Comparison of ENCODE assay signal across 12 mouse cellular contexts in the genomic region with DNA sequence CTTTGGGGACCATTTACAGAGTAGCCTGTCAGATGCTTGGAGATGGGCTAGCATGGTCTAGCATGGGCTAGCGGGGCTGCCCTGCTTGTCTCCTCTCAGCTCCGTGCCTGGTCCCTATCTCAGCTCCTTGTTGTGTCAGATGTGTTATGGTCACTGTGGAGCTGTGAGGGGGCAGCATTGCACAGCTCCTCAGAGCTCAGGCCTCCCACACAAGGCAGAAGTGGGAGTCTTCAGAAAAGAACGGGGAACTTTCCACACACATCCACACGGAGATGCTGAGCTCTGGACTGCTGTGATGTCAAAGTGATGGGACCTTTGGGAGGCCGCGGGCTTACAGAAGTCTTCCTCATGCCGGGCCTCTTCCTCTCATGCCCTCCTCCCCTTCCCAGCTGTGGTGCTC.
A peak's percentile ranks its signal among the peaks of the same experiment; 100 is the strongest.
DNase-seq lines count a peak whose midpoint lies in the region; ATAC-seq and TF ChIP-seq lines count a peak whose summit lies in the region.
"Had no signal": no experiment of that assay in that cellular context is flagged by ENCODE, and none has a peak within 500 bp of the region (broad histone marks: within the 10 kb centered on the region; RNA-seq: fewer than 3 reads in every experiment).

No protein-coding gene starts in this region.

- peaks cover 25% of the 10 kb centered on the region for H3K36me3 ChIP-seq in heart, embryonic 12.5 days
- H3K36me3 ChIP-seq in liver, embryonic 13.5 days: 0 out of 2 replicates have a peak, but pooled peaks cover 11% of the 10 kb centered on the region
- H3K36me3 ChIP-seq in liver, embryonic 11.5 days (ENCODE audit: control insufficient read depth, insufficient read depth, low read length): no peaks in the 10 kb centered on the region
- H3K36me3 ChIP-seq in embryonic facial prominence, embryonic 12.5 days: peaks cover 5% of the 10 kb centered on the region; the same call in 1 of the 2 replicates
- peaks cover 14% of the 10 kb centered on the region; the same call in 1 of the 2 replicates for H3K36me3 ChIP-seq in limb, embryonic 14.5 days (ENCODE audit: control insufficient read depth, insufficient read depth, low read length)

- no peak for TF ChIP-seq POLR2A in limb, embryonic 14.5 days (IDR thresholded peaks at IDR 0.05; ENCODE audit: borderline replicate concordance, extremely low read depth, insufficient read depth, insufficient read length)

- DNase-seq in heart, adult 11 months: peak; percentile 97
- DNase-seq in liver, embryonic 13.5 days: no peak
- DNase-seq in liver, embryonic 11.5 days (ENCODE audit: low spot score): no peak
- DNase-seq in limb, embryonic 14.5 days (ENCODE audit: low spot score): no peak
- no peak for DNase-seq in cerebellum, postnatal 14 days
- DNase-seq in cerebellum, adult 11 months: no peak
- DNase-seq: adrenal gland, adult 8-10 months; cerebellum, adult 9-10 months had no signal

- ATAC-seq in heart, embryonic 12.5 days (ENCODE audit: insufficient number of reproducible peaks, low FRiP score): no peak
- no peak for ATAC-seq in liver, embryonic 13.5 days (ENCODE audit: low read depth)
- ATAC-seq in liver, embryonic 11.5 days (replicated peaks; ENCODE audit: low FRiP score): no peak
- ATAC-seq in embryonic facial prominence, embryonic 12.5 days (ENCODE audit: insufficient number of reproducible peaks, insufficient read depth, low FRiP score, low TSS enrichment): no peak
- ATAC-seq in limb, embryonic 14.5 days (ENCODE audit: low FRiP score, low read depth): no peak
- ATAC-seq: hindbrain, embryonic 16.5 days had no signal

- H3K27me3 ChIP-seq in heart, embryonic 12.5 days (replicated peaks): no peaks in the 10 kb centered on the region
- H3K27me3 ChIP-seq in liver, embryonic 13.5 days: no peaks in the 10 kb centered on the region
- H3K27me3 ChIP-seq in liver, embryonic 11.5 days (replicated peaks; ENCODE audit: control insufficient read depth, insufficient read depth, low read length): no peaks in the 10 kb centered on the region
- no peaks in the 10 kb centered on the region for H3K27me3 ChIP-seq in embryonic facial prominence, embryonic 12.5 days
- no peaks in the 10 kb centered on the region for H3K27me3 ChIP-seq in limb, embryonic 14.5 days (ENCODE audit: control insufficient read depth, insufficient read depth, low read length)
- H3K27me3 ChIP-seq: embryonic facial prominence, embryonic 13.5 days had no signal

- H3K4me1 ChIP-seq in heart, embryonic 12.5 days (replicated peaks): peaks cover 40% of the 10 kb centered on the region
- H3K4me1 ChIP-seq in liver, embryonic 13.5 days (replicated peaks): peaks cover 33% of the 10 kb centered on the region
- H3K4me1 ChIP-seq in liver, embryonic 11.5 days (replicated peaks; ENCODE audit: control insufficient read depth, insufficient read depth, low read length): peaks cover 3% of the 10 kb centered on the region; the same call in 1 of the 2 replicates
- H3K4me1 ChIP-seq in embryonic facial prominence, embryonic 12.5 days: peaks cover 28% of the 10 kb centered on the region
- H3K4me1 ChIP-seq in limb, embryonic 14.5 days (ENCODE audit: control insufficient read depth, insufficient read depth, low read length): peaks cover 12% of the 10 kb centered on the region

- H3K9me3 ChIP-seq in heart, embryonic 12.5 days (replicated peaks): no peaks in the 10 kb centered on the region
- H3K9me3 ChIP-seq in liver, embryonic 13.5 days (replicated peaks): no peaks in the 10 kb centered on the region
- no peaks in the 10 kb centered on the region for H3K9me3 ChIP-seq in liver, embryonic 11.5 days (ENCODE audit: control insufficient read depth, low read length)
- H3K9me3 ChIP-seq in embryonic facial prominence, embryonic 12.5 days: no peaks in the 10 kb centered on the region
- no peaks in the 10 kb centered on the region for H3K9me3 ChIP-seq in limb, embryonic 14.5 days (ENCODE audit: control insufficient read depth, low read length)
- H3K9me3 ChIP-seq: embryonic facial prominence, embryonic 13.5 days had no signal

- no peak overlapping the region for H3K27ac ChIP-seq in heart, embryonic 12.5 days (ENCODE audit: poor library complexity, severe bottlenecking)
- peak overlapping the region; percentile 48 for H3K27ac ChIP-seq in liver, embryonic 13.5 days
- no peak overlapping the region for H3K27ac ChIP-seq in liver, embryonic 11.5 days (ENCODE audit: low read depth, low read length)
- 0 out of 2 replicates have a peak overlapping the region, but pooled peaks have one; percentile 30 for H3K27ac ChIP-seq in embryonic facial prominence, embryonic 12.5 days
- H3K27ac ChIP-seq in limb, embryonic 14.5 days (replicated peaks; ENCODE audit: low read depth, low read length): 0 out of 2 replicates have a peak overlapping the region, but pooled peaks have one; percentile 14
- H3K27ac ChIP-seq: embryonic facial prominence, embryonic 13.5 days had no signal

- WGBS in heart, embryonic 12.5 days: 85% methylated on average over 7 of the region's 7 CpGs
- 76% methylated on average over 7 of the region's 7 CpGs for WGBS in liver, embryonic 13.5 days (ENCODE audit: insufficient replicate concordance)
- WGBS in liver, embryonic 11.5 days: 85% methylated on average over 7 of the region's 7 CpGs
- whole genome bisulfite sequencing in embryonic facial prominence, embryonic 12.5 days: 74% methylated on average over 7 of the region's 7 CpGs
- WGBS in limb, embryonic 14.5 days: 78% methylated on average over 7 of the region's 7 CpGs

- H3K4me3 ChIP-seq in heart, embryonic 12.5 days: no peak overlapping the region
- H3K4me3 ChIP-seq in liver, embryonic 13.5 days (replicated peaks): no peak overlapping the region
- H3K4me3 ChIP-seq in liver, embryonic 11.5 days (ENCODE audit: low read depth, low read length): no peak overlapping the region
- no peak overlapping the region for H3K4me3 ChIP-seq in embryonic facial prominence, embryonic 12.5 days
- H3K4me3 ChIP-seq in limb, embryonic 14.5 days (replicated peaks; ENCODE audit: low read length): no peak overlapping the region
- H3K4me3 ChIP-seq: embryonic facial prominence, embryonic 13.5 days had no signal

- H3K4me2 ChIP-seq in heart, embryonic 12.5 days: no peak overlapping the region
- no peak overlapping the region for H3K4me2 ChIP-seq in liver, embryonic 13.5 days
- H3K4me2 ChIP-seq in liver, embryonic 11.5 days: no peak overlapping the region
- no peak overlapping the region for H3K4me2 ChIP-seq in embryonic facial prominence, embryonic 12.5 days (replicated peaks)
- H3K4me2 ChIP-seq in limb, embryonic 14.5 days (replicated peaks; ENCODE audit: low read depth, low read length, severe bottlenecking): no peak overlapping the region
- H3K4me2 ChIP-seq: embryonic facial prominence, embryonic 13.5 days had no signal

- no peak overlapping the region for H3K9ac ChIP-seq in heart, embryonic 12.5 days
- H3K9ac ChIP-seq in liver, embryonic 13.5 days: no peak overlapping the region
- H3K9ac ChIP-seq in liver, embryonic 11.5 days (ENCODE audit: low read depth, low read length): no peak overlapping the region
- H3K9ac ChIP-seq in embryonic facial prominence, embryonic 12.5 days: no peak overlapping the region
- H3K9ac ChIP-seq in limb, embryonic 14.5 days (ENCODE audit: low read depth, low read length, severe bottlenecking): no peak overlapping the region
- H3K9ac ChIP-seq: embryonic facial prominence, embryonic 13.5 days had no signal

Comparison
In these comparisons a context has a peak if more than half of its experiments do, and no peak if none do; other contexts are left out.
1. H3K27ac ChIP-seq: peak in liver, embryonic 13.5 days (single experiment), embryonic facial prominence, embryonic 12.5 days (single experiment) and limb, embryonic 14.5 days (single experiment); none in heart, embryonic 12.5 days (single experiment) and liver, embryonic 11.5 days (single experiment).